Mouse (Mus musculus) retina, postnatal 7 days (tissue): ENCODE results near the gene Acly.

Source experiments
- DNase-seq: peaks from one replicate; pipeline ENCODE4 v3.0.0-alpha.2; 2012; ENCODE audit warnings: low read depth, low spot score

Acly gene

GRCm38 (mm10) chr11:100527458-100528374 is at the start of gene Acly:
Gene Acly (minus strand): TSS chr11:100528000.
- peak; percentile 98 for DNase-seq

GRCm38 (mm10) chr11:100576256-100576655 is 48.5 kb upstream of the Acly start:
- no peak for DNase-seq

GRCm38 (mm10) chr11:100575484-100575855 is 47.7 kb upstream of the Acly start:
- peak; percentile 9 for DNase-seq

GRCm38 (mm10) chr11:100574708-100575483 is 47.1 kb upstream of the Acly start, which contains the start of gene Cnp:
Gene Cnp (plus strand): TSS chr11:100574904.
- DNase-seq, result peak; percentile 42

GRCm38 (mm10) chr11:100574188-100574587 is 46.4 kb upstream of the Acly start:
- no peak for DNase-seq

GRCm38 (mm10) chr11:100571202-100571567 is 43.4 kb upstream of the Acly start:
- DNase-seq, result peak; percentile 8

- DNase-seq, result peak; percentile 76
Measured at GRCm38 (mm10) chr11:100570430-100571201, 42.8 kb upstream of the Acly start.

GRCm38 (mm10) chr11:100569789-100570188 is 42.0 kb upstream of the Acly start:
- no peak for DNase-seq

GRCm38 (mm10) chr11:100568692-100569091 is 40.9 kb upstream of the Acly start:
- DNase-seq, result no peak

GRCm38 (mm10) chr11:100567815-100568245 is 40.0 kb upstream of the Acly start:
- no peak for DNase-seq

GRCm38 (mm10) chr11:100567229-100567628 is 39.4 kb upstream of the Acly start:
- no peak for DNase-seq

GRCm38 (mm10) chr11:100564703-100565102 is 36.9 kb upstream of the Acly start:
- DNase-seq, result no peak

- DNase-seq, result no peak
Measured at GRCm38 (mm10) chr11:100564297-100564696, 36.5 kb upstream of the Acly start.

GRCm38 (mm10) chr11:100561748-100562147 is 33.9 kb upstream of the Acly start:
- DNase-seq, result no peak

GRCm38 (mm10) chr11:100559476-100559875 is 31.7 kb upstream of the Acly start:
- DNase-seq, result no peak

- DNase-seq, result no peak
Measured at GRCm38 (mm10) chr11:100557563-100557962, 29.8 kb upstream of the Acly start.

GRCm38 (mm10) chr11:100555583-100555982 is 27.8 kb upstream of the Acly start:
- DNase-seq, result peak; percentile 67

GRCm38 (mm10) chr11:100552842-100553241 is 25.0 kb upstream of the Acly start:
- DNase-seq, result no peak

GRCm38 (mm10) chr11:100550101-100550500 is 22.3 kb upstream of the Acly start:
- DNase-seq, result no peak

GRCm38 (mm10) chr11:100549466-100549865 is 21.7 kb upstream of the Acly start:
- no peak for DNase-seq

GRCm38 (mm10) chr11:100548141-100548540 is 20.3 kb upstream of the Acly start:
- no peak for DNase-seq

- DNase-seq, result no peak
Measured at GRCm38 (mm10) chr11:100546955-100547354, 19.2 kb upstream of the Acly start.
